Mouse (Mus musculus) adrenal gland, adult 8-10 months (tissue): Measurements from ENCODE around the gene Fchsd2. TPM values are rescaled to one million over a fixed set of nuclear protein-coding genes. Genes with fewer than 3 reads are reported as not detected.
A peak's percentile ranks its signal among the peaks of the same experiment; 100 is the strongest.

ENCODE experiments used
- DNase-seq: peaks from one replicate; pipeline ENCODE4 v3.0.0; 2022
- total RNA-seq, 4 experiments: library from RNA; stranded (reverse); gene quantifications; 2 replicates each; pipeline ENCODE4 v1.2.4; 2022

Fchsd2 gene
- total RNA-seq, 4 experiments from 2014 or later: 20.9 to 53.3 (median 33.8) TPM

- no peak for DNase-seq
Measured at GRCm38 (mm10) chr7:101213515-101214263, 121.0 kb downstream of the Fchsd2 start.

GRCm38 (mm10) chr7:101216724-101217123 is 124.1 kb downstream of the Fchsd2 start:
- DNase-seq: no peak

- DNase-seq: no peak
Measured at GRCm38 (mm10) chr7:101223501-101223900, 130.8 kb downstream of the Fchsd2 start.

- no peak for DNase-seq
Measured at GRCm38 (mm10) chr7:101229336-101229735, 136.7 kb downstream of the Fchsd2 start.

GRCm38 (mm10) chr7:101231458-101231857 is 138.8 kb downstream of the Fchsd2 start:
- DNase-seq: no peak

GRCm38 (mm10) chr7:101232716-101233115 is 140.1 kb downstream of the Fchsd2 start:
- no peak for DNase-seq

- no peak for DNase-seq
Measured at GRCm38 (mm10) chr7:101236712-101237473, 144.2 kb downstream of the Fchsd2 start.

GRCm38 (mm10) chr7:101248760-101249159 is 156.1 kb downstream of the Fchsd2 start:
- DNase-seq: no peak

- DNase-seq: no peak
Measured at GRCm38 (mm10) chr7:101249173-101249572, 156.5 kb downstream of the Fchsd2 start.

GRCm38 (mm10) chr7:101253071-101253470 is 160.4 kb downstream of the Fchsd2 start:
- DNase-seq: no peak

- DNase-seq: no peak
Measured at GRCm38 (mm10) chr7:101258482-101258881, 165.8 kb downstream of the Fchsd2 start.

GRCm38 (mm10) chr7:101261941-101262546 is 169.4 kb downstream of the Fchsd2 start:
- DNase-seq: no peak

GRCm38 (mm10) chr7:101263511-101263910 is 170.8 kb downstream of the Fchsd2 start:
- DNase-seq: peak; percentile 19

- DNase-seq: no peak
Measured at GRCm38 (mm10) chr7:101267457-101268259, 175.0 kb downstream of the Fchsd2 start.

GRCm38 (mm10) chr7:101271602-101272001 is 178.9 kb downstream of the Fchsd2 start:
- no peak for DNase-seq

GRCm38 (mm10) chr7:101272466-101273160 is 179.9 kb downstream of the Fchsd2 start:
- no peak for DNase-seq

- no peak for DNase-seq
Measured at GRCm38 (mm10) chr7:101282721-101283120, 190.1 kb downstream of the Fchsd2 start.

- DNase-seq: no peak
Measured at GRCm38 (mm10) chr7:101284504-101284903, 191.8 kb downstream of the Fchsd2 start.

GRCm38 (mm10) chr7:101286891-101287290 is 194.2 kb downstream of the Fchsd2 start:
- DNase-seq: no peak

- no peak for DNase-seq
Measured at GRCm38 (mm10) chr7:101287820-101288219, 195.2 kb downstream of the Fchsd2 start.

GRCm38 (mm10) chr7:101288436-101288835 is 195.8 kb downstream of the Fchsd2 start:
- DNase-seq: no peak

- DNase-seq: no peak
Measured at GRCm38 (mm10) chr7:101290401-101290800, 197.7 kb downstream of the Fchsd2 start.
